Mouse (Mus musculus): ENCODE measurements at regions not wholly inside any gene's neighbourhood (a gene's known extent, or its start where the extent isn't known, plus 50 kb on each side); places are given as distances from the start of the nearest gene placed in this dataset.

DNA sequence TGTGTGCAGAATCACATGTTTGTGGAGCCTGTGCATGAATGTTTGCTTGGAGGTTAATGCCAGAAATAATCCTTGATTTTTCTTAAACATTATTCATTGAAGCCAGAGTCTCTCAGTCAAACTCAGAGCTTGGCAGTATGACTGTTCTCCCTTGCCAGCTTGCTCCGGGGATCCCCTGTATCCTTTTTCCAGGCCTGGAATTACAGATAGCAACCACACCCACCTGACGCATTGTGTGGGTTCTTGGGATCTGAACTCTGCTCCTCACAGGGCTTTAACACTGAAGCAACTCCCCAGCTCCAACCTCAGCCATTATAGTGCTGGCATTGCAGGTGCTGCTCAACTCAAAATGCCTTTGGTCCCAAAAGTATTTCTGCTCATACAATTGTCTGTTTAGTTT lies 262.8 kb upstream of the Far2 start:
- Histone ChIP-seq H3K27me3 (ENCODE audit: control insufficient read depth, insufficient read depth, low read length) (no peaks in the 10 kb centered on the region), H3K4me2 (ENCODE audit: low read depth, low read length) (no peak overlapping the region), H3K4me1 (ENCODE audit: control insufficient read depth, insufficient read depth, low read length) (no peaks in the 10 kb centered on the region), H3K4me3 (ENCODE audit: low read depth, low read length) (no peak overlapping the region), H3K36me3 (replicated peaks; ENCODE audit: control insufficient read depth, insufficient read depth, low read depth, low read length) (no peaks in the 10 kb centered on the region), H3K9me3 (replicated peaks; ENCODE audit: control insufficient read depth, low read length) (no peaks in the 10 kb centered on the region), H3K27ac (replicated peaks; ENCODE audit: low read depth, low read length) (no peak overlapping the region), H3K9ac (replicated peaks; ENCODE audit: low read length) (no peak overlapping the region)
- WGBS: 82% methylated on average over 2 of the region's 2 CpGs
- DNase-seq (ENCODE audit: low spot score) (no peak), ATAC-seq (replicated peaks; ENCODE audit: insufficient number of reproducible peaks, low FRiP score, low TSS enrichment, low read depth) (no peak)

DNA sequence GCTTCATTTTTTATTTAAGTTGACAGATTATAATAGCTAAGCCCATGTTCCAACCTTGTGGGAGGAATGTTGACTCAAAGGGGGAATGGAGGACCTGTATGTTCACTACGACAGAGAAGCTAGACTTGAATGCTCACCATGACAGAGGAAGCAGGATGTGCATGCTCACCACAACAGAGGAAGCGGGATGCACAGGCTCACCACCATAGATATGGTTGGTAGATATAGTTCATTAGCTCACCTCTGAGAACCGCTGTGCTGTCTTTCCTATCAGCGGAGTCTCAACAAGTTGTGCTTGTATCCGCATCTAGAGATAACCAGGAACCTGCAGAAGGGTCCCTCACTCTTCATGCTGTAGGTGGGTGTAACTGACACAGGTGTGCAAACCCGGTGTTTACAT lies 262.2 kb upstream of the Far2 start:
- WGBS: 92% methylated on average over 6 of the region's 6 CpGs
- no peak for DNase-seq (ENCODE audit: low spot score)

DNA sequence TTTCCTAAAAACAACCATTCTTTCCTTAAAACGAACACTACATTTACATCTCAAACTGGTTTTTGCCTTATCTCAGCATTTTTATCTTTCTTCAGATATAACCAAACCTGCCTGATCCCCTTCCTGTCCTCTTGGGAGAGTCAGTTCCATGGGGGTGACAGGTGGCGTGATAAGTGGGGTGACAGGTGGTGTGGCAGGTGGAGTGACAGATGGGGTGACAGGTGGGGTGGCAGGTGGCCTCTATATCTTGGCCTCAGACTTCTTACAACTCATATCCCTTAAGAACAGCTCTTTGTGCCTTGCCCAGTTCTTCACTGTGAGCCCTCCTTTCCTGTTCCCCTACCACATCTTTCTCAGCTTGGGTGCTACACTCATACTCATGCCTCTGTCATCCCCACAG lies 259.0 kb upstream of the Far2 start:
- Histone ChIP-seq H3K36me3 (replicated peaks; ENCODE audit: control insufficient read depth, insufficient read depth, low read depth, low read length) (no peaks in the 10 kb centered on the region), H3K4me2 (ENCODE audit: low read depth, low read length) (no peak overlapping the region), H3K27me3 (ENCODE audit: control insufficient read depth, insufficient read depth, low read length) (no peaks in the 10 kb centered on the region), H3K9me3 (replicated peaks; ENCODE audit: control insufficient read depth, low read length) (no peaks in the 10 kb centered on the region), H3K4me3 (ENCODE audit: low read depth, low read length) (no peak overlapping the region), H3K27ac (replicated peaks; ENCODE audit: low read depth, low read length) (no peak overlapping the region), H3K9ac (replicated peaks; ENCODE audit: low read length) (no peak overlapping the region), H3K4me1 (ENCODE audit: control insufficient read depth, insufficient read depth, low read length) (no peaks in the 10 kb centered on the region)
- no peak for DNase-seq (ENCODE audit: low spot score)
- no peak for ATAC-seq (replicated peaks; ENCODE audit: insufficient number of reproducible peaks, low FRiP score, low TSS enrichment, low read depth)
- 78% methylated on average over 2 of the region's 2 CpGs for WGBS

More for the DNA sequence above, 262.2 kb upstream of the Far2 start:
- Histone ChIP-seq H3K4me3 (ENCODE audit: low read depth, low read length) (no peak overlapping the region), H3K36me3 (replicated peaks; ENCODE audit: control insufficient read depth, insufficient read depth, low read depth, low read length) (no peaks in the 10 kb centered on the region), H3K4me1 (ENCODE audit: control insufficient read depth, insufficient read depth, low read length) (no peaks in the 10 kb centered on the region), H3K27me3 (ENCODE audit: control insufficient read depth, insufficient read depth, low read length) (no peaks in the 10 kb centered on the region), H3K4me2 (ENCODE audit: low read depth, low read length) (no peak overlapping the region), H3K27ac (replicated peaks; ENCODE audit: low read depth, low read length) (no peak overlapping the region), H3K9ac (replicated peaks; ENCODE audit: low read length) (no peak overlapping the region), H3K9me3 (replicated peaks; ENCODE audit: control insufficient read depth, low read length) (no peaks in the 10 kb centered on the region)
- no peak for ATAC-seq (replicated peaks; ENCODE audit: insufficient number of reproducible peaks, low FRiP score, low TSS enrichment, low read depth)

DNA sequence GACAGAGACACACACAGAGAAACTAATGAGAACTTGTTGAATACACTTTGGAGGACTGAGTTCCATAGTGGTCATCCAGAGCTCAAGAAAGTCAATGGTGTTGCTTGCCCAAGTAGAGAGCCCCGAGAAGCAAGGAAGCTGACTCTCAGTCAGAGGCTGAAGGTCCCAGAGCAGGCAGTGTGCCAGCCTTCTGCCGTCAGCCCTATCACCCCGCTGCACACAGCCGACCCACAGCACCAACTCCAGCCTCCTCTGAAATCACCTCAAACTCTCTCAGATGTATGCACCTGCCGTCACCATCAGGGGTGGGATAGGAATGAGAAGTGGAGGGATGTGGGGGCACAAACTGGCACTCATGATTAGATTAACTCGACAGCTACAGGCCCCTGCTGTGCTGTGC lies 257.9 kb upstream of the Far2 start:
- Histone ChIP-seq H3K4me3 (ENCODE audit: low read depth, low read length) (no peak overlapping the region), H3K27me3 (ENCODE audit: control insufficient read depth, insufficient read depth, low read length) (no peaks in the 10 kb centered on the region)

DNA sequence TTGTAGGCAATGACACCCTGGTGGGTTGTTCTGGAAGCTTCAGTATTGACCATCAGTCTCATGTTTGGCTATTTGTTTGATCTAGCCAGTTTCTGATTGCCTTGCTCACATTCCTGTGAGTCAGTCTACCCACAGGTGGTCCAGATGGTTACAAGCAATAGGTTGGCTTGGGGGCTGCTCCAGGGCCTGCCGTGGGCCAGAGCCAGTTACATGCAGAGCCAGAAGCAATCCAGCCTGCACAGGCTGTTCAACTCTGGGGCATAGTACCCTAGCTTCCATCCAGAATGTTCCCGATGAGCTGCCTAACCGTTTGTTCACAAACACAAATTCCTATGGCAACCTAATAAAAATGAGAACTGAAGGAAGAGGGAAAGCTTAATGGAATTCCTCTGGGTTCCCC lies 253.2 kb upstream of the Far2 start:
- no peak for ATAC-seq (replicated peaks; ENCODE audit: insufficient number of reproducible peaks, low FRiP score, low TSS enrichment, low read depth)
- DNase-seq (ENCODE audit: low spot score): no peak
- Histone ChIP-seq H3K9ac (replicated peaks; ENCODE audit: low read length) (no peak overlapping the region), H3K4me2 (ENCODE audit: low read depth, low read length) (no peak overlapping the region), H3K27ac (replicated peaks; ENCODE audit: low read depth, low read length) (no peak overlapping the region), H3K27me3 (ENCODE audit: control insufficient read depth, insufficient read depth, low read length) (no peaks in the 10 kb centered on the region), H3K36me3 (replicated peaks; ENCODE audit: control insufficient read depth, insufficient read depth, low read depth, low read length) (no peaks in the 10 kb centered on the region), H3K4me1 (ENCODE audit: control insufficient read depth, insufficient read depth, low read length) (no peaks in the 10 kb centered on the region), H3K4me3 (ENCODE audit: low read depth, low read length) (no peak overlapping the region), H3K9me3 (replicated peaks; ENCODE audit: control insufficient read depth, low read length) (no peaks in the 10 kb centered on the region)
- WGBS: 59% methylated on average over 3 of the region's 3 CpGs

More for the DNA sequence above, 257.9 kb upstream of the Far2 start:
- Histone ChIP-seq H3K4me1 (ENCODE audit: control insufficient read depth, insufficient read depth, low read length) (no peaks in the 10 kb centered on the region), H3K4me2 (ENCODE audit: low read depth, low read length) (no peak overlapping the region), H3K9ac (replicated peaks; ENCODE audit: low read length) (no peak overlapping the region), H3K27ac (replicated peaks; ENCODE audit: low read depth, low read length) (no peak overlapping the region), H3K9me3 (replicated peaks; ENCODE audit: control insufficient read depth, low read length) (no peaks in the 10 kb centered on the region), H3K36me3 (replicated peaks; ENCODE audit: control insufficient read depth, insufficient read depth, low read depth, low read length) (no peaks in the 10 kb centered on the region)
- DNase-seq (ENCODE audit: low spot score) (no peak), ATAC-seq (replicated peaks; ENCODE audit: insufficient number of reproducible peaks, low FRiP score, low TSS enrichment, low read depth) (no peak)
- 73% methylated on average over 6 of the region's 6 CpGs for WGBS

DNA sequence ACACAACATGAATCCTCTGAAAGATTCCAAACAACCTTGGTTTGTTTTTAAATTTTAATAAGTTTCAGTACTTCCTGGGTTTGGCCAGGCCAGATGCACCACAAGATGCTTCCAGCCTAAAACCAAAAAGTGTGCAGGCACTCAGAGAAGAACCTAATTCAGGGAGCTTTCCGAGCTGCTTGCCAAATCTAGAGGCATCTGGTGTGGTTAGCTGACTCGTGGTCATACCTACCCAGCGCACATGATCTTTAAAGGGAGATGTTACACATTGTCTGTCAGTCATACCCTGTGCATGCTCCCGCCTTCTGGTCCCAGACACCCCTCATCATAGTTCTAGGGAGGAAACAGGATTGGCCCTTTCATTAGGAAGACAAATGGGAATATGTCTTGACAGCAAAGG lies 252.7 kb upstream of the Far2 start:
- no peaks in the 10 kb centered on the region for H3K27me3 ChIP-seq (ENCODE audit: control insufficient read depth, insufficient read depth, low read length)
- no peak overlapping the region for H3K4me2 ChIP-seq (ENCODE audit: low read depth, low read length)
- no peak overlapping the region for H3K4me3 ChIP-seq (ENCODE audit: low read depth, low read length)
- no peak overlapping the region for H3K27ac ChIP-seq (replicated peaks; ENCODE audit: low read depth, low read length)
- ATAC-seq (replicated peaks; ENCODE audit: insufficient number of reproducible peaks, low FRiP score, low TSS enrichment, low read depth) (no peak), DNase-seq (ENCODE audit: low spot score) (no peak)
- 67% methylated on average over 4 of the region's 4 CpGs for WGBS
- no peak overlapping the region for H3K9ac ChIP-seq (replicated peaks; ENCODE audit: low read length)
- H3K4me1 ChIP-seq (ENCODE audit: control insufficient read depth, insufficient read depth, low read length): no peaks in the 10 kb centered on the region
- H3K36me3 ChIP-seq (replicated peaks; ENCODE audit: control insufficient read depth, insufficient read depth, low read depth, low read length): no peaks in the 10 kb centered on the region
- H3K9me3 ChIP-seq (replicated peaks; ENCODE audit: control insufficient read depth, low read length): no peaks in the 10 kb centered on the region

DNA sequence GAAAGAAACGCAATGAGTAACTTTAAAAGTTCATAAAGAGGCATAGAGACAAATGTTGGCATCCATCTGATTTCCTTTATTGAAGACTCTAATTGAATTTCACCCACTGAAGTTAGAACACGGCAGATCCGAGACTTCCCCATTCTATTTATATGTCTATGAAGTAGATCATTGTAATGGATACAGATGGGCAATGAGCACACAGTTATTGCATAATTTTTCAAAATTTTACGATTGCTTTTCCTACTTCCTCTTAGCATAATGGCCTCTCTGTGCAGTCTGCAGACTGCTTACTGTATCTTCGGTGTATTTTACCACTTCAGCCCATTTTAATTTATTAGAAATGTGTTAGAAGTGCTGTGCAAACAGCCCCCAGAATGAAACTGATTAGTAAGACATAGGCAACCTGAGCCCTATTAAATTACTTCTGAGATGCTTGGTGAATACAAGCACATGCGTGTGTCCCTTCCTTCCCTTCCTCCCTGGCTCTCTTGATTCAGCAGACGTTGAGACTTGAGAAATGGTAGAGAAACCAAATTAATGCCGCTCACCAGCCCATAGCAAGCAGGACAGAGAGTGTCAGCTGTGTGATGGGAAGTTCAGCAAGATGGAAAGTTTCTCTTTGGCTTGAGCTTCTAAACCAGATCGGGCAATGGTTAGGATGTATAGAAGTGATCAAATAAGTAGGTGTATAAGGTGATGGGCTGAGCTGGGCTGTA lies 247.9 kb upstream of the Far2 start:
- H3K36me3 ChIP-seq (replicated peaks; ENCODE audit: control insufficient read depth, insufficient read depth, low read depth, low read length): no peaks in the 10 kb centered on the region
- H3K27ac ChIP-seq (replicated peaks; ENCODE audit: low read depth, low read length): no peak overlapping the region
- ATAC-seq (replicated peaks; ENCODE audit: insufficient number of reproducible peaks, low FRiP score, low TSS enrichment, low read depth) (no peak), DNase-seq (ENCODE audit: low spot score) (no peak)
- H3K4me1 ChIP-seq (ENCODE audit: control insufficient read depth, insufficient read depth, low read length): no peaks in the 10 kb centered on the region
- no peak overlapping the region for H3K4me3 ChIP-seq (ENCODE audit: low read depth, low read length)
- H3K9me3 ChIP-seq (replicated peaks; ENCODE audit: control insufficient read depth, low read length): no peaks in the 10 kb centered on the region
- WGBS: 86% methylated on average over 9 of the region's 9 CpGs
- no peaks in the 10 kb centered on the region for H3K27me3 ChIP-seq (ENCODE audit: control insufficient read depth, insufficient read depth, low read length)
- H3K9ac ChIP-seq (replicated peaks; ENCODE audit: low read length): no peak overlapping the region
- no peak overlapping the region for H3K4me2 ChIP-seq (ENCODE audit: low read depth, low read length)

DNA sequence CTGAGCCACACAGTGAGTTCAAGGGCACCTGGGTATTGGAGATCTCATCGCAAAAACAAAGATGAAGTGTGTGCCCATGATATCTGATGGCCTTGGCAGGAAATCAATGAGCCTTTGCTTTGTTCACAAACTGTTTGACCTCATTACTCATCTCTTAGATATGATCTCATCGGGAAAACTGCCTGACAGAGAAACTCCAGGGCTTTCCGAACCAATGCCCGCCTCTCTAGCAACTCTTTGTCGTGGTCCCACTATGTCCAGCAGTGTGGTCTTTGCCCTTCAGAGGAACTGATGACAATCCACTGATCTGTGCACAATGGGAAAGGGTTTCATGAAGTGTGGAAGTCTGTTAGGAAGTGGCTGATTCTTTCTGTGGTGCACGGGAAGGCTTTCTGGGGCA lies 247.2 kb upstream of the Far2 start:
- ATAC-seq (replicated peaks; ENCODE audit: insufficient number of reproducible peaks, low FRiP score, low TSS enrichment, low read depth) (no peak), DNase-seq (ENCODE audit: low spot score) (no peak)
- Histone ChIP-seq H3K4me3 (ENCODE audit: low read depth, low read length) (no peak overlapping the region), H3K4me2 (ENCODE audit: low read depth, low read length) (no peak overlapping the region), H3K4me1 (ENCODE audit: control insufficient read depth, insufficient read depth, low read length) (no peaks in the 10 kb centered on the region), H3K36me3 (replicated peaks; ENCODE audit: control insufficient read depth, insufficient read depth, low read depth, low read length) (no peaks in the 10 kb centered on the region), H3K9ac (replicated peaks; ENCODE audit: low read length) (no peak overlapping the region), H3K9me3 (replicated peaks; ENCODE audit: control insufficient read depth, low read length) (no peaks in the 10 kb centered on the region), H3K27ac (replicated peaks; ENCODE audit: low read depth, low read length) (no peak overlapping the region), H3K27me3 (ENCODE audit: control insufficient read depth, insufficient read depth, low read length) (no peaks in the 10 kb centered on the region)
- 93% methylated on average over 6 of the region's 6 CpGs for WGBS

Data from embryonic facial prominence, embryonic 11.5 days (tissue).